Comparison of ENCODE assay signal across 24 mouse cellular contexts in genomic region chr13:25067183-25067582, GRCm38 (mm10).
"Had no signal": no experiment of that assay in that cellular context is flagged by ENCODE, and none has a peak within 500 bp of the region (broad histone marks: within the 10 kb centered on the region; RNA-seq: fewer than 3 reads in every experiment).

No protein-coding gene starts in this region.

- H3K27me3 ChIP-seq: heart, embryonic 13.5 days; heart, embryonic 15.5 days; hindbrain, embryonic 13.5 days; hindbrain, embryonic 15.5 days; limb, embryonic 13.5 days; limb, embryonic 15.5 days; liver, embryonic 12.5 days had no signal

- H3K9ac ChIP-seq: forebrain, postnatal 0 days; heart, embryonic 13.5 days; heart, embryonic 15.5 days; hindbrain, embryonic 13.5 days; hindbrain, embryonic 15.5 days; limb, embryonic 13.5 days; limb, embryonic 15.5 days; liver, embryonic 12.5 days; liver, embryonic 14.5 days had no signal

- H3K9me3 ChIP-seq: heart, embryonic 13.5 days; heart, embryonic 15.5 days; hindbrain, embryonic 13.5 days; limb, embryonic 13.5 days; limb, embryonic 15.5 days; liver, embryonic 12.5 days had no signal

- H3K36me3 ChIP-seq: heart, embryonic 13.5 days; heart, embryonic 15.5 days; hindbrain, embryonic 13.5 days; hindbrain, embryonic 15.5 days; limb, embryonic 13.5 days; limb, embryonic 15.5 days; liver, embryonic 12.5 days had no signal

- H3K4me3 ChIP-seq: heart, adult 2 months; heart, embryonic 13.5 days; heart, embryonic 15.5 days; hindbrain, embryonic 13.5 days; hindbrain, embryonic 15.5 days; limb, embryonic 13.5 days; limb, embryonic 15.5 days; liver, embryonic 12.5 days had no signal

- DNase-seq: forebrain, postnatal 0 days; gastrocnemius, postnatal 14 days; gastrocnemius, postnatal 36 days; heart, adult 11 months; heart, adult 2 months; heart, postnatal 14 days; heart, postnatal 36 days; kidney, adult 11 months; kidney, adult 9 months; kidney, postnatal 14 days; layer of hippocampus, adult 9-11 months; layer of hippocampus, postnatal 36 days; left cerebral cortex, postnatal 4 days had no signal

- H3K4me2 ChIP-seq: heart, embryonic 11.5 days; heart, embryonic 13.5 days; heart, embryonic 15.5 days; hindbrain, embryonic 13.5 days; hindbrain, embryonic 15.5 days; limb, embryonic 13.5 days; limb, embryonic 15.5 days; liver, embryonic 12.5 days had no signal

- H3K27ac ChIP-seq: heart, adult 2 months; heart, embryonic 13.5 days; heart, embryonic 15.5 days; hindbrain, embryonic 13.5 days; hindbrain, embryonic 15.5 days; hindbrain, postnatal 0 days; limb, embryonic 13.5 days; limb, embryonic 15.5 days; liver, embryonic 12.5 days; liver, embryonic 14.5 days had no signal

- ATAC-seq: forebrain, postnatal 0 days; hindbrain, postnatal 0 days; intestine, embryonic 16.5 days; liver, embryonic 12.5 days had no signal

- H3K4me1 ChIP-seq: heart, embryonic 13.5 days; heart, embryonic 15.5 days; hindbrain, embryonic 13.5 days; hindbrain, embryonic 15.5 days; limb, embryonic 13.5 days; limb, embryonic 15.5 days; liver, embryonic 12.5 days had no signal
